Mouse (Mus musculus) embryonic facial prominence, embryonic 12.5 days (tissue): Measurements from ENCODE around the gene Camta1. TPM values are rescaled to one million over a fixed set of nuclear protein-coding genes. Genes with fewer than 3 reads are reported as not detected.

Source experiments
- ATAC-seq: fragments of 200-750 bp; cut with Nextera tagmentation; 2 replicates; pipeline ENCODE4 v1.8.0; 2017; ENCODE audit not compliant: insufficient number of reproducible peaks, insufficient read depth, low FRiP score, low TSS enrichment
- H3K27ac ChIP-seq: fragments of 300-500 bp; sonication (generic); 2 replicates; pipeline ENCODE4 v1.5.1; 2016; ENCODE audit warnings: mild to moderate bottlenecking
- H3K27me3 ChIP-seq: fragments of 300-500 bp; sonication (generic); 2 replicates; pipeline ENCODE4 v1.6.1; 2016; ENCODE audit warnings: mild to moderate bottlenecking, moderate library complexity
- H3K36me3 ChIP-seq: fragments of 300-500 bp; sonication (generic); 2 replicates; pipeline ENCODE4 v1.6.1; 2016; ENCODE audit warnings: mild to moderate bottlenecking
- H3K4me1 ChIP-seq: fragments of 300-500 bp; sonication (generic); 2 replicates; pipeline ENCODE4 v1.6.1; 2016
- H3K4me2 ChIP-seq: fragments of 300-500 bp; sonication (generic); replicated peaks from 2 replicates; pipeline ENCODE4 v1.6.1; 2016; ENCODE audit warnings: mild to moderate bottlenecking, moderate library complexity
- H3K4me3 ChIP-seq: fragments of 300-500 bp; sonication (generic); 2 replicates; pipeline ENCODE4 v1.5.1; 2016; ENCODE audit warnings: mild to moderate bottlenecking
- H3K9ac ChIP-seq: fragments of 300-500 bp; sonication (generic); 2 replicates; pipeline ENCODE4 v1.6.1; 2016; ENCODE audit warnings: mild to moderate bottlenecking, moderate library complexity
- H3K9me3 ChIP-seq: fragments of 300-500 bp; sonication (generic); 2 replicates; pipeline ENCODE4 v1.6.1; 2016; ENCODE audit warnings: mild to moderate bottlenecking, moderate library complexity
- WGBS: fragments of 180-500 bp; shearing (Covaris S2); methylation state at CpG from one replicate; pipeline ENCODE4 v1.1.7; 2016; 5-methylcytosine and 5-hydroxymethylcytosine counted together
- polyA plus RNA-seq: library from polyadenylated mRNA; unstranded; fragments of >200 nt; fragmentation: Nextera tagmentation; extraction: Ambion mirVana; gene quantifications from 2 replicates; pipeline ENCODE4 v1.2.1, GENCODE M21; 2016

The Camta1 gene
- polyA plus RNA-seq, 1 experiment from 2014 or later: 115 TPM

DNA sequence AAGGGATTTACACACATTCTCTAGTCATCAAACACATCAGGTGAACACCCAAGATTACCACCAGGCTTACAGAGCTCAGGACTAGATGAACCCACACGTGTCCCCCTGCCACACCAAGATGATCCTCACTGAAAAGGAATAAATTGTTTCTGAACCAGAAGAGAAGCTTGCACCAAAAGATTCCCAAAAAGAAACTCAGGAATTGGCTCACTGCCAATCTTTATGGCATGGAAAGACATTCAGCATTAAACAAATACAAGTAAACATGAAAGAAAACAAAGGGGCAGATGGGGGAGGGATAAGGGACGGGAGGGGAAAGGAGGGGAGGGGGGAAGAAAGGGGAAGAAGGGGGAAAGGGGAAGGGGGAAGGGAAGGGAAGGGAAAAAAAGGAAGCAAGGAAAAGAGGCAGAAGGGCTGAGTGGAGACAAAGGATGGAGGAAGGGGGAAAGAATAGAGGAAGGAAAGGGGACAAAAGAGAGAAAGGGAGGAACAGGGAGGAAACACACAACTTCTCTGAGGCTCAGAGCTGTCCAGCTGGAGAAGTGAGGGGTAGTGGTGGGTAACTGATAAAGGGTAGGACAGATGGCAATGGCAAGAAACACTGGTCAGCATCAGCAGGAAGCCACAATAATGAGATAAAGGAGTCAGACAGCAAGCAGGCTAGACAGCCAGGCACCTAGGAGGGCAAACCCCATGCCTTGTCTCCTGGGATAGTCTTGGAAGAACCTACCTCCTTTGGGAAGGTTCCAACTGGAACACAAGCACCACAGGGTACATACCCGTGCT, 43.5 kb downstream of the Camta1 start:
- no peaks in the 10 kb centered on the region for H3K36me3 ChIP-seq
- no peaks in the 10 kb centered on the region for H3K9me3 ChIP-seq
- H3K27ac ChIP-seq: no peak overlapping the region; the same call in 1 of the 2 replicates
- WGBS: 56% methylated on average over 3 of the region's 3 CpGs
- no peak overlapping the region for H3K9ac ChIP-seq
- H3K4me1 ChIP-seq: peaks cover 6% of the 10 kb centered on the region; the same call in 1 of the 2 replicates
- no peak overlapping the region for H3K4me3 ChIP-seq
- H3K4me2 ChIP-seq: no peak overlapping the region
- no peaks in the 10 kb centered on the region for H3K27me3 ChIP-seq
- no peak for ATAC-seq

- Histone ChIP-seq H3K9me3 (no peaks in the 10 kb centered on the region), H3K27me3 (no peaks in the 10 kb centered on the region), H3K4me1 (peaks cover 5% of the 10 kb centered on the region; the same call in 1 of the 2 replicates), H3K27ac (no peak overlapping the region), H3K36me3 (no peaks in the 10 kb centered on the region), H3K4me2 (no peak overlapping the region), H3K4me3 (no peak overlapping the region), H3K9ac (no peak overlapping the region)
- ATAC-seq: no peak
- WGBS: 93% methylated on average over 4 of the region's 4 CpGs
These were observed 48.0 kb downstream of the Camta1 start for GRCm38 (mm10) chr4:151813711-151814110.

DNA sequence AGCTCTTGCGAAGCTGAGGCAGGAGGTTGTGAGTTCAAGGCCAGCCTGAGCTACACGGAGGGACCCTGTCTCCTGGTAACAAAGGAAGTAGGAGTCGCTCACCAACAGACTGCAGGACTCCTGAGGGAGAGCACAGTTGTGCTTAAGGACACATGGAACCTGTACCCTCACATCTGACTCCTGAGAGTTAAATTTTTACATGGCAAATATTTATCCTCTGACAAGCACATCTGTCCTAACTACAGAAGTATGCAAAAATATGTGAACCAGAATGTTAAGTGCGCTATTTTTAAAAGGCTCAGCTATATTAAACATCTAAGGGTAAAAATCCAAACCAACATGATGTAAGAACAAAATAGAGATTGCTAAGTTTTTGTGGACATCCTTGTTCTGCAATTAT, 56.0 kb downstream of the Camta1 start:
- ATAC-seq: no peak
- no peaks in the 10 kb centered on the region for H3K4me1 ChIP-seq
- no peaks in the 10 kb centered on the region for H3K9me3 ChIP-seq
- H3K9ac ChIP-seq: no peak overlapping the region
- H3K4me2 ChIP-seq: no peak overlapping the region
- 75% methylated on average over 4 of the region's 4 CpGs for WGBS
- H3K27me3 ChIP-seq: no peaks in the 10 kb centered on the region
- H3K4me3 ChIP-seq: no peak overlapping the region
- H3K36me3 ChIP-seq: no peaks in the 10 kb centered on the region
- no peak overlapping the region for H3K27ac ChIP-seq

DNA sequence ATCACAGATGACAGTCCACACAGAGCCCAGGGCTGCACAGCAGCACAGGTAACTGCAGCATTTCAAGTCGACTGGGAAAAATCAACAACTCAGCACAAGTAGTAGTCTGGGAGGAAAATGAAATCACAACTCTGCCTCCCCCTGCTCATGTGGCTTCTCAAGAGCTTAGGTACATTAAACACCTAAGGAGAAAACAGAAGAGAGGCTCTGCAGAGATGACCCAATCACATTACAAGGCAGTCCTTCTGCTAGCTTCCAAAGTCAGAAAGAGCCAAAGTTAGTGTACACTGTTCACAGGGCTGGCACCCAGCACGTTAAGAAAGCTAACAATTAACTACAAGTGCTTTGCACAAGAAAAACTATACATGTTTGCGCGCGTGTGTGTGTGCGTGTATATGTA, 56.6 kb downstream of the Camta1 start:
- no peaks in the 10 kb centered on the region for H3K36me3 ChIP-seq
- ATAC-seq: no peak
- no peaks in the 10 kb centered on the region for H3K27me3 ChIP-seq
- H3K9ac ChIP-seq: no peak overlapping the region
- H3K4me3 ChIP-seq: no peak overlapping the region
- H3K4me2 ChIP-seq: no peak overlapping the region
- no peak overlapping the region for H3K27ac ChIP-seq
- H3K9me3 ChIP-seq: no peaks in the 10 kb centered on the region
- WGBS: 86% methylated on average over 6 of the region's 6 CpGs
- no peaks in the 10 kb centered on the region for H3K4me1 ChIP-seq

GRCm38 (mm10) chr4:151804208-151804607, 57.5 kb downstream of the Camta1 start:
- no peak for ATAC-seq
- H3K27ac ChIP-seq: no peak overlapping the region
- no peaks in the 10 kb centered on the region for H3K4me1 ChIP-seq
- 95% methylated on average over 2 of the region's 2 CpGs for WGBS
- no peak overlapping the region for H3K4me2 ChIP-seq
- no peak overlapping the region for H3K4me3 ChIP-seq
- no peaks in the 10 kb centered on the region for H3K36me3 ChIP-seq
- H3K27me3 ChIP-seq: no peaks in the 10 kb centered on the region
- H3K9me3 ChIP-seq: no peaks in the 10 kb centered on the region
- no peak overlapping the region for H3K9ac ChIP-seq

- Histone ChIP-seq H3K27me3 (no peaks in the 10 kb centered on the region), H3K4me2 (no peak overlapping the region), H3K9me3 (no peaks in the 10 kb centered on the region), H3K4me3 (no peak overlapping the region), H3K9ac (no peak overlapping the region), H3K4me1 (no peaks in the 10 kb centered on the region), H3K27ac (no peak overlapping the region), H3K36me3 (no peaks in the 10 kb centered on the region)
- no peak for ATAC-seq
- WGBS: 88% methylated on average over 2 of the region's 2 CpGs
These were observed 63.0 kb downstream of the Camta1 start for GRCm38 (mm10) chr4:151798630-151799029.

DNA sequence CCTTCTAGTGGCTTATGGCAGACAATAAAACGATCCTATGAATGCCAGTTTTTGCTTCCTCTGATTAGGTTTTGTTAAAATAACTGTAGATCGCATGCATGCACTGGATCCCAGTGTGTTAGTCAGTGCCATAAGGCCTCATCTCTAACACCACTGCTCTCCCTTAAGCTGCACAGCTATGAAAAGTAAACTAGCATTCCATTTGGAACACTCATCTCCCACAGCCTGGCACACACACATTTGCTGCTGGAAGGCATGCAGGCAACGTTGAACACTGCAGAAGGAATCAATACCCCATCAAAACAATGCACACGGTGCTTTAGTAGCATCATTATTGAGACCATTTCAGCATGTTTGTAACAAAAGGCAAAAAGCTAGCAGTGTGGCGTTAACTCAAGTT, 68.0 kb downstream of the Camta1 start:
- no peak for ATAC-seq
- Histone ChIP-seq H3K4me2 (no peak overlapping the region), H3K4me1 (no peaks in the 10 kb centered on the region), H3K36me3 (peaks cover 12% of the 10 kb centered on the region), H3K9ac (no peak overlapping the region), H3K4me3 (no peak overlapping the region), H3K27me3 (no peaks in the 10 kb centered on the region), H3K27ac (no peak overlapping the region), H3K9me3 (no peaks in the 10 kb centered on the region)
- WGBS: 86% methylated on average over 5 of the region's 5 CpGs

GRCm38 (mm10) chr4:151786946-151787705, 74.5 kb downstream of the Camta1 start:
- Histone ChIP-seq H3K9ac (no peak overlapping the region), H3K4me3 (no peak overlapping the region), H3K4me1 (no peaks in the 10 kb centered on the region), H3K4me2 (no peak overlapping the region), H3K36me3 (peaks cover 12% of the 10 kb centered on the region), H3K9me3 (no peaks in the 10 kb centered on the region), H3K27me3 (no peaks in the 10 kb centered on the region), H3K27ac (no peak overlapping the region)
- WGBS: 90% methylated on average over 16 of the region's 16 CpGs
- no peak for ATAC-seq

GRCm38 (mm10) chr4:151780511-151780910, 81.2 kb downstream of the Camta1 start:
- Histone ChIP-seq H3K9me3 (no peaks in the 10 kb centered on the region), H3K4me1 (no peaks in the 10 kb centered on the region), H3K9ac (no peak overlapping the region), H3K27me3 (no peaks in the 10 kb centered on the region), H3K27ac (no peak overlapping the region), H3K4me2 (no peak overlapping the region), H3K4me3 (no peak overlapping the region), H3K36me3 (no peaks in the 10 kb centered on the region)
- 85% methylated on average over 6 of the region's 6 CpGs for WGBS
- no peak for ATAC-seq

DNA sequence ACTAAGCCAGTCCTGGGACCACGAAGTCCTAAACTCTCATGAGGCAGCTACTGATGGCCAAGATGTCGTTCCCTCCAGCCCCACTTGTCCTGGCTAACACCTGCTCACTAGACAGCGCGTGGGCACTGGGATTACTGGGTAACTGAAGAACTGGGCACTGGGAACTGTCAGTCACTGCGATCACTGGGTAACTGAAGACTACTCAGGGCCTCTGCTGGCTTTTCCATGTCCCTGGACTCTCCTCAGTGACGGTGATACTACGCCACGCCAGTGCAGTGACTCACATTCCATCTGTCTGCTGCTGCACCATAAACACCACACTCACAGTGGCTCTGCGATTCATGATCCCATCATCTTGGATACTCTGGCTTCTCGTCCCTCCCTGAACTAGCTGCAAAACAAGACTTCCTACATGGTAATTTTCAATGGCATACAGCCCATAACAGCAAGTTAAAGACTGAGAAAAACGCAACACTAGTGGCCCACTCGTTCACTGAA, 81.7 kb downstream of the Camta1 start:
- H3K9me3 ChIP-seq: no peaks in the 10 kb centered on the region
- no peaks in the 10 kb centered on the region for H3K36me3 ChIP-seq
- H3K4me1 ChIP-seq: no peaks in the 10 kb centered on the region
- H3K27ac ChIP-seq: no peak overlapping the region
- H3K27me3 ChIP-seq: no peaks in the 10 kb centered on the region
- H3K9ac ChIP-seq: no peak overlapping the region
- no peak overlapping the region for H3K4me2 ChIP-seq
- no peak overlapping the region for H3K4me3 ChIP-seq
- ATAC-seq: no peak
- 90% methylated on average over 12 of the region's 12 CpGs for WGBS

- H3K9ac ChIP-seq: no peak overlapping the region
- no peaks in the 10 kb centered on the region for H3K36me3 ChIP-seq
- ATAC-seq: no peak
- no peak overlapping the region for H3K4me3 ChIP-seq
- H3K27me3 ChIP-seq: no peaks in the 10 kb centered on the region
- no peak overlapping the region for H3K4me2 ChIP-seq
- H3K4me1 ChIP-seq: peaks cover 8% of the 10 kb centered on the region; the same call in 1 of the 2 replicates
- H3K27ac ChIP-seq: no peak overlapping the region
- WGBS: 77% methylated on average over 4 of the region's 4 CpGs
- H3K9me3 ChIP-seq: no peaks in the 10 kb centered on the region
These were observed 83.2 kb downstream of the Camta1 start for GRCm38 (mm10) chr4:151778511-151778910.

GRCm38 (mm10) chr4:151777451-151777850, 84.2 kb downstream of the Camta1 start:
- Histone ChIP-seq H3K9ac (no peak overlapping the region), H3K27ac (no peak overlapping the region), H3K4me3 (no peak overlapping the region), H3K9me3 (no peaks in the 10 kb centered on the region), H3K36me3 (no peaks in the 10 kb centered on the region), H3K4me2 (no peak overlapping the region), H3K27me3 (no peaks in the 10 kb centered on the region), H3K4me1 (peaks cover 10% of the 10 kb centered on the region; the same call in 1 of the 2 replicates)
- 80% methylated on average over 6 of the region's 6 CpGs for WGBS
- no peak for ATAC-seq
